ENCODE assay signal across 16 mouse cellular contexts in genomic region chr11:72129032-72129894, GRCm38 (mm10). TPM values are rescaled to one million over a fixed set of nuclear protein-coding genes. Genes with fewer than 3 reads are reported as not detected.
A peak's percentile ranks its signal among the peaks of the same experiment; 100 is the strongest.
DNase-seq lines count a peak whose midpoint lies in the region; ATAC-seq and TF ChIP-seq lines count a peak whose summit lies in the region.
"Had no signal": no experiment of that assay in that cellular context is flagged by ENCODE, and none has a peak within 500 bp of the region (broad histone marks: within the 10 kb centered on the region; RNA-seq: fewer than 3 reads in every experiment).

No protein-coding gene starts in this region.

- ATAC-seq in heart, embryonic 11.5 days (replicated peaks; ENCODE audit: insufficient number of reproducible peaks, low FRiP score, low TSS enrichment), result no peak
- no peak for ATAC-seq in lung, postnatal 0 days
- no peak for ATAC-seq in heart, embryonic 15.5 days (replicated peaks; ENCODE audit: insufficient number of reproducible peaks, insufficient read depth, low FRiP score, low read depth)
- ATAC-seq: midbrain, embryonic 15.5 days; Patski had no signal

- no peaks in the 10 kb centered on the region for H3K9me3 ChIP-seq in heart, embryonic 11.5 days (replicated peaks; ENCODE audit: control insufficient read depth, low read length)
- no peaks in the 10 kb centered on the region for H3K9me3 ChIP-seq in lung, postnatal 0 days (ENCODE audit: low read length)
- H3K9me3 ChIP-seq in heart, embryonic 15.5 days (replicated peaks), result no peaks in the 10 kb centered on the region
- H3K9me3 ChIP-seq: hindbrain, embryonic 12.5 days; limb, embryonic 12.5 days; midbrain, embryonic 15.5 days; neural tube, embryonic 12.5 days had no signal

- no peak for TF ChIP-seq CTCF in lung, postnatal 0 days (IDR thresholded peaks at IDR 0.05)
- TF ChIP-seq CTCF in lung, adult 2 months (IDR thresholded peaks at IDR 0.05; ENCODE audit: insufficient read depth, low read length), result no peak

- peaks cover 23% of the 10 kb centered on the region for H3K4me1 ChIP-seq in heart, embryonic 11.5 days (ENCODE audit: control insufficient read depth, insufficient read depth, low read length)
- H3K4me1 ChIP-seq in lung, postnatal 0 days (ENCODE audit: insufficient read depth, low read depth, low read length), result peaks cover 35% of the 10 kb centered on the region
- H3K4me1 ChIP-seq in lung, adult 2 months (ENCODE audit: control insufficient read depth, insufficient read depth, low read length), result peaks cover 39% of the 10 kb centered on the region
- peaks cover 42% of the 10 kb centered on the region for H3K4me1 ChIP-seq in heart, embryonic 15.5 days (replicated peaks)

- no peak for TF ChIP-seq EP300 in lung, postnatal 0 days (IDR thresholded peaks at IDR 0.05)

- H3K4me2 ChIP-seq in heart, embryonic 11.5 days, result peak overlapping the region; percentile 51
- H3K4me2 ChIP-seq in lung, postnatal 0 days (replicated peaks; ENCODE audit: low read depth, low read length), result peak overlapping the region; percentile 23
- H3K4me2 ChIP-seq in heart, embryonic 15.5 days, result peak overlapping the region; percentile 36

- intact Hi-C loops in heart, postnatal 25 days (cut with DNase I), result no loop called here

- DNase-seq in heart, postnatal 25 days (ENCODE audit: low spot score), result no peak
- DNase-seq in lung, postnatal 0 days (ENCODE audit: low spot score), result no peak
- DNase-seq in lung, adult 2 months, result no peak
- no peak for DNase-seq in urinary bladder, adult 2 months (ENCODE audit: low spot score)
- no peak for DNase-seq in thymus, postnatal 25 days
- DNase-seq: adrenal gland, adult 8-10 months; kidney, adult 8-10 months; thymus, postnatal 14 days had no signal

- no peak overlapping the region for H3K4me3 ChIP-seq in heart, embryonic 11.5 days (ENCODE audit: low read depth, low read length)
- H3K4me3 ChIP-seq in lung, postnatal 0 days (ENCODE audit: low read depth, low read length), result no peak overlapping the region
- no peak overlapping the region for H3K4me3 ChIP-seq in lung, adult 2 months (replicated peaks; ENCODE audit: extremely low read depth, low read depth, low read length)
- H3K4me3 ChIP-seq in heart, embryonic 15.5 days, result no peak overlapping the region
- H3K4me3 ChIP-seq: hindbrain, embryonic 12.5 days; limb, embryonic 12.5 days; midbrain, embryonic 15.5 days; neural tube, embryonic 12.5 days had no signal

- H3K27ac ChIP-seq in heart, embryonic 11.5 days (ENCODE audit: low read depth, low read length), result peak overlapping the region; percentile 82
- peak overlapping the region; percentile 91 for H3K27ac ChIP-seq in lung, postnatal 0 days (ENCODE audit: low read length)
- peak overlapping the region; percentile 89 for H3K27ac ChIP-seq in heart, embryonic 15.5 days
- H3K27ac ChIP-seq: hindbrain, embryonic 12.5 days; limb, embryonic 12.5 days; midbrain, embryonic 15.5 days; neural tube, embryonic 12.5 days had no signal

- H3K9ac ChIP-seq in heart, embryonic 11.5 days (ENCODE audit: low read depth, low read length), result 0 out of 2 replicates have a peak overlapping the region, but pooled peaks have one; percentile 50
- H3K9ac ChIP-seq in lung, postnatal 0 days (replicated peaks; ENCODE audit: low read depth), result 0 out of 2 replicates have a peak overlapping the region, but pooled peaks have one; percentile 12
- H3K9ac ChIP-seq in heart, embryonic 15.5 days, result no peak overlapping the region
- H3K9ac ChIP-seq: hindbrain, embryonic 12.5 days; limb, embryonic 12.5 days; midbrain, embryonic 15.5 days; neural tube, embryonic 12.5 days had no signal

- TF ChIP-seq POLR2A in lung, adult 2 months (IDR thresholded peaks at IDR 0.05; ENCODE audit: borderline replicate concordance, extremely low read depth, low read depth, low read length), result no peak

- H3K36me3 ChIP-seq in heart, embryonic 11.5 days (ENCODE audit: control insufficient read depth, insufficient read depth, low read length), result no peaks in the 10 kb centered on the region
- H3K36me3 ChIP-seq in lung, postnatal 0 days (ENCODE audit: insufficient read depth, low read length), result no peaks in the 10 kb centered on the region
- H3K36me3 ChIP-seq in heart, embryonic 15.5 days, result no peaks in the 10 kb centered on the region
- H3K36me3 ChIP-seq: hindbrain, embryonic 12.5 days; limb, embryonic 12.5 days; midbrain, embryonic 15.5 days; neural tube, embryonic 12.5 days had no signal

- 59% methylated on average over 8 of the region's 8 CpGs for WGBS in heart, embryonic 11.5 days (ENCODE audit: insufficient replicate concordance)
- WGBS in lung, postnatal 0 days, result 51% methylated on average over 8 of the region's 8 CpGs
- 45% methylated on average over 8 of the region's 8 CpGs for WGBS in lung, adult 2 months
- WGBS in heart, embryonic 15.5 days, result 52% methylated on average over 8 of the region's 8 CpGs

- peaks cover 14% of the 10 kb centered on the region for H3K27me3 ChIP-seq in heart, embryonic 11.5 days (ENCODE audit: control insufficient read depth, insufficient read depth, low read length)
- H3K27me3 ChIP-seq in lung, postnatal 0 days (replicated peaks; ENCODE audit: insufficient read depth, low read length), result no peaks in the 10 kb centered on the region
- peaks cover 10% of the 10 kb centered on the region for H3K27me3 ChIP-seq in heart, embryonic 15.5 days
- H3K27me3 ChIP-seq: Patski had no signal

RNA-seq across cellular contexts. Expression of gene Pitpnm3, which starts 6.3 kb away (rescaled TPM):
- 0.07 and 0.14 TPM in 2 replicates for polyA plus RNA-seq in heart, embryonic 11.5 days (2014; fragmentation: Nextera tagmentation; extraction: Ambion mirVana)
- total RNA-seq in heart, postnatal 25 days (2021), result 1 to 10 TPM; 1.6 to 1.8 TPM
- polyA plus RNA-seq in lung, postnatal 0 days (2015; fragmentation: Nextera tagmentation; extraction: Ambion mirVana), result 8.3 and 8.5 TPM in 2 replicates
- polyA plus RNA-seq in lung, adult 2 months (2012; rRNA removed), result 26.9 and 30.0 TPM in 2 replicates
- polyA plus RNA-seq in heart, embryonic 15.5 days (2015; fragmentation: Nextera tagmentation; extraction: Ambion mirVana), result 0.21 and 0.55 TPM in 2 replicates
- 9.6 and 9.9 TPM in 2 replicates for polyA plus RNA-seq in urinary bladder, adult 2 months (2012; rRNA removed)
- total RNA-seq: common myeloid progenitor, adult 5-6 weeks had no signal
